Comparison of ENCODE assay signal across 26 mouse cellular contexts in the genomic region with DNA sequence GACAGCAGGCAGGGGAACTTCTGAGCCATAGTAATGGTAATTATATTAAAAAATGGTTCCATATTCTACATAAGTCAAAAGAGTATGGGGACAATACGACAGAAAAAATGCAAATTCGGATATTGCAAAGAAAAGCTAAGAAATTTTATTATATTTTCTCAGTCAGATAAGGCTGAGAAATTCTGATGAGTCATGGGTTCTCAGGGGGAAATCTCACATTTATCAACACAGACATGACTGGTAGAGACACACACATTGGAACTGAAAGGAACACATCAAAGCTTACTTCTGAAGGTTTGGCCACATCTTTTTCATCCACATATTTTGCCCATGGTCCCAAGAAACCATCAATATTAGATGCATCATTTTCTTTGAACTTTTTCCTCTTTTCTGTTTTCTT. TPM values are rescaled to one million over a fixed set of nuclear protein-coding genes. Genes with fewer than 3 reads are reported as not detected.
A peak's percentile ranks its signal among the peaks of the same experiment; 100 is the strongest.
DNase-seq lines count a peak whose midpoint lies in the region; ATAC-seq and TF ChIP-seq lines count a peak whose summit lies in the region.
"Had no signal": no experiment of that assay in that cellular context is flagged by ENCODE, and none has a peak within 500 bp of the region (broad histone marks: within the 10 kb centered on the region; RNA-seq: fewer than 3 reads in every experiment).

No protein-coding gene starts in this region.

- H3K4me3 ChIP-seq in heart, embryonic 11.5 days (ENCODE audit: low read depth, low read length), result no peak overlapping the region
- H3K4me3 ChIP-seq in ES-E14 (ENCODE audit: insufficient read depth in 1 of 2, low read depth in 1 of 2, low read length in 2 of 2, poor library complexity in 1 of 2, severe bottlenecking in 1 of 2) (no peak overlapping the region), MEL (ENCODE audit: control insufficient read depth in 1 of 2, insufficient read depth in 1 of 2, low read depth in 2 of 2, low read length in 2 of 2) (no peak overlapping the region)
- no peak overlapping the region for H3K4me3 ChIP-seq in forebrain, embryonic 10.5 days
- no peak overlapping the region for H3K4me3 ChIP-seq in lung, postnatal 0 days (ENCODE audit: low read depth, low read length)
- H3K4me3 ChIP-seq in hindbrain, embryonic 14.5 days (replicated peaks; ENCODE audit: low read length), result no peak overlapping the region
- H3K4me3 ChIP-seq: embryonic facial prominence, embryonic 10.5 days; embryonic facial prominence, embryonic 12.5 days; forebrain, embryonic 12.5 days had no signal

- peak; percentile 4 for DNase-seq in heart, adult 11 months
- DNase-seq in 3T3-L1 (ENCODE audit: low read depth, low spot score) (peak; percentile 39), ES-E14 (ENCODE audit: low read depth, low spot score) (no peak), MEL (ENCODE audit: low read depth, low spot score) (peak; percentile 40)
- DNase-seq in forebrain, embryonic 10.5 days (ENCODE audit: extremely low spot score, low spot score), result no peak
- DNase-seq in lung, postnatal 0 days (ENCODE audit: low spot score), result no peak
- DNase-seq in hindbrain, embryonic 14.5 days (ENCODE audit: low spot score), result no peak
- DNase-seq: adrenal gland, adult 8-10 months; adrenal gland, postnatal 14 days; adrenal gland, postnatal 36 days; B cell, adult 2 months; cerebellum, adult 11-12 months; cerebellum, adult 2 months; cerebellum, adult 9-10 months; cerebellum, postnatal 10 days; cerebellum, postnatal 25 days had no signal

- no peak for TF ChIP-seq CTCF in MEL (IDR thresholded peaks at IDR 0.05 in 2 of 3, conservative IDR thresholded peaks at IDR 0.05 in 1 of 3; ENCODE audit: control insufficient read depth in 1 of 3, insufficient read depth in 1 of 3, low read depth in 2 of 3, low read length in 3 of 3, poor library complexity in 1 of 3, severe bottlenecking in 1 of 3)
- no peak for TF ChIP-seq CTCF in lung, postnatal 0 days (IDR thresholded peaks at IDR 0.05)

- no peak for TF ChIP-seq RAD21 in MEL (IDR thresholded peaks at IDR 0.05; ENCODE audit: low read depth, low read length)

- in situ Hi-C loops in ES-E14 (cut with MboI; ENCODE audit: low sequenced_read_pairs in 2 of 2, unreplicated experiment in 2 of 2), result no loop called here

- no peak for TF ChIP-seq POLR2A in MEL (IDR thresholded peaks at IDR 0.05; ENCODE audit: control insufficient read depth in 1 of 2, insufficient read depth in 1 of 2, low read depth in 1 of 2, low read length in 2 of 2, poor library complexity in 1 of 2)

- ATAC-seq in heart, embryonic 11.5 days (replicated peaks; ENCODE audit: insufficient number of reproducible peaks, low FRiP score, low TSS enrichment), result no peak
- ATAC-seq in lung, postnatal 0 days, result no peak
- no peak for ATAC-seq in hindbrain, embryonic 14.5 days (ENCODE audit: low FRiP score)
- ATAC-seq: activated CD4-positive, CD25-positive, alpha-beta regulatory T cell, adult 4 months; CD4-positive, CD25-positive, alpha-beta regulatory T cell, adult 4 months; forebrain, embryonic 14.5 days; forebrain, embryonic 16.5 days; Patski had no signal

- no peaks in the 10 kb centered on the region for H3K4me1 ChIP-seq in heart, embryonic 11.5 days (ENCODE audit: control insufficient read depth, insufficient read depth, low read length)
- H3K4me1 ChIP-seq in ES-E14 (ENCODE audit: control insufficient read depth in 2 of 2, insufficient read depth in 2 of 2, low read length in 2 of 2, poor library complexity in 1 of 2) (no peaks in the 10 kb centered on the region), MEL (ENCODE audit: control insufficient read depth in 1 of 2, insufficient read depth in 2 of 2, low read length in 2 of 2) (peaks cover 3 to 8% of the 10 kb centered on the region in 2 experiments)
- H3K4me1 ChIP-seq in forebrain, embryonic 10.5 days, result no peaks in the 10 kb centered on the region
- H3K4me1 ChIP-seq in lung, postnatal 0 days (ENCODE audit: insufficient read depth, low read depth, low read length), result no peaks in the 10 kb centered on the region
- H3K4me1 ChIP-seq in hindbrain, embryonic 14.5 days (replicated peaks; ENCODE audit: control insufficient read depth, insufficient read depth, low read length), result no peaks in the 10 kb centered on the region; the same call in 1 of the 2 replicates
- H3K4me1 ChIP-seq: embryonic facial prominence, embryonic 10.5 days; embryonic facial prominence, embryonic 12.5 days; forebrain, embryonic 12.5 days had no signal

- TF ChIP-seq EP300 in MEL (IDR thresholded peaks at IDR 0.05; ENCODE audit: low read depth in 1 of 2, low read length in 2 of 2), result 0 out of 4 replicates have a peak, but pooled peaks of 1 of the 2 experiments have one; percentile 32
- no peak for TF ChIP-seq EP300 in lung, postnatal 0 days (IDR thresholded peaks at IDR 0.05)

- H3K9me3 ChIP-seq in heart, embryonic 11.5 days (replicated peaks; ENCODE audit: control insufficient read depth, low read length), result no peaks in the 10 kb centered on the region
- H3K9me3 ChIP-seq in ES-E14 (ENCODE audit: control insufficient read depth, insufficient read depth, low read depth, low read length), result 0 out of 2 replicates have a peak, but pooled peaks cover 5% of the 10 kb centered on the region
- H3K9me3 ChIP-seq in MEL (replicated peaks; ENCODE audit: insufficient read depth, low read length), result no peaks in the 10 kb centered on the region
- no peaks in the 10 kb centered on the region for H3K9me3 ChIP-seq in forebrain, embryonic 10.5 days
- H3K9me3 ChIP-seq in lung, postnatal 0 days (ENCODE audit: low read length), result no peaks in the 10 kb centered on the region
- H3K9me3 ChIP-seq in hindbrain, embryonic 14.5 days (ENCODE audit: control insufficient read depth, low read length), result no peaks in the 10 kb centered on the region
- H3K9me3 ChIP-seq: embryonic facial prominence, embryonic 10.5 days; embryonic facial prominence, embryonic 12.5 days; forebrain, embryonic 12.5 days had no signal

- H3K79me2 ChIP-seq in MEL (ENCODE audit: control insufficient read depth, insufficient read depth, low read length, poor library complexity), result no peaks in the 10 kb centered on the region

- 89% methylated on average over 2 of the region's 2 CpGs for WGBS in heart, embryonic 11.5 days (ENCODE audit: insufficient replicate concordance)
- WGBS in forebrain, embryonic 10.5 days, result 90% methylated on average over 2 of the region's 2 CpGs
- 86% methylated on average over 2 of the region's 2 CpGs for WGBS in lung, postnatal 0 days
- WGBS in hindbrain, embryonic 14.5 days, result 88% methylated on average over 2 of the region's 2 CpGs

- no peak overlapping the region for H3K27ac ChIP-seq in heart, embryonic 11.5 days (ENCODE audit: low read depth, low read length)
- H3K27ac ChIP-seq in ES-E14 (ENCODE audit: insufficient read depth, low read depth, low read length, poor library complexity, severe bottlenecking) (no peak overlapping the region), MEL (ENCODE audit: control insufficient read depth, low read depth, low read length) (no peak overlapping the region)
- H3K27ac ChIP-seq in forebrain, embryonic 10.5 days, result no peak overlapping the region
- no peak overlapping the region for H3K27ac ChIP-seq in lung, postnatal 0 days (ENCODE audit: low read length)
- H3K27ac ChIP-seq in hindbrain, embryonic 14.5 days, result no peak overlapping the region
- H3K27ac ChIP-seq: embryonic facial prominence, embryonic 10.5 days; embryonic facial prominence, embryonic 12.5 days; forebrain, embryonic 12.5 days had no signal

- no peak overlapping the region for H3K9ac ChIP-seq in heart, embryonic 11.5 days (ENCODE audit: low read depth, low read length)
- no peak overlapping the region for H3K9ac ChIP-seq in ES-E14 (ENCODE audit: insufficient read depth, low read depth, low read length, poor library complexity, severe bottlenecking)
- H3K9ac ChIP-seq in MEL (ENCODE audit: control insufficient read depth, low read depth, low read length, poor library complexity, severe bottlenecking), result no peak overlapping the region
- no peak overlapping the region for H3K9ac ChIP-seq in lung, postnatal 0 days (replicated peaks; ENCODE audit: low read depth)
- no peak overlapping the region for H3K9ac ChIP-seq in hindbrain, embryonic 14.5 days
- H3K9ac ChIP-seq: embryonic facial prominence, embryonic 12.5 days; forebrain, embryonic 12.5 days had no signal

- no peak overlapping the region for H3K4me2 ChIP-seq in heart, embryonic 11.5 days
- no peak overlapping the region for H3K4me2 ChIP-seq in lung, postnatal 0 days (replicated peaks; ENCODE audit: low read depth, low read length)
- no peak overlapping the region for H3K4me2 ChIP-seq in hindbrain, embryonic 14.5 days (replicated peaks)
- H3K4me2 ChIP-seq: embryonic facial prominence, embryonic 12.5 days; forebrain, embryonic 12.5 days had no signal

- H3K27me3 ChIP-seq in heart, embryonic 11.5 days (ENCODE audit: control insufficient read depth, insufficient read depth, low read length), result no peaks in the 10 kb centered on the region
- H3K27me3 ChIP-seq in MEL (ENCODE audit: control insufficient read depth in 1 of 2, insufficient read depth in 2 of 2, low read length in 2 of 2), result no peaks in the 10 kb centered on the region
- no peaks in the 10 kb centered on the region for H3K27me3 ChIP-seq in forebrain, embryonic 10.5 days (ENCODE audit: poor library complexity, severe bottlenecking)
- H3K27me3 ChIP-seq in lung, postnatal 0 days (replicated peaks; ENCODE audit: insufficient read depth, low read length), result no peaks in the 10 kb centered on the region
- H3K27me3 ChIP-seq in hindbrain, embryonic 14.5 days (ENCODE audit: control insufficient read depth, insufficient read depth, low read length), result no peaks in the 10 kb centered on the region
- H3K27me3 ChIP-seq: CH12.LX; embryonic facial prominence, embryonic 12.5 days; forebrain, embryonic 12.5 days; Patski had no signal

- H3K36me3 ChIP-seq in heart, embryonic 11.5 days (ENCODE audit: control insufficient read depth, insufficient read depth, low read length), result 0 out of 2 replicates have a peak, but pooled peaks cover 2% of the 10 kb centered on the region
- H3K36me3 ChIP-seq in ES-E14 (ENCODE audit: control insufficient read depth, insufficient read depth, low read length, poor library complexity, severe bottlenecking) (peaks cover 4% of the 10 kb centered on the region), MEL (ENCODE audit: control insufficient read depth in 1 of 2, insufficient read depth in 2 of 2, low read length in 2 of 2) (peaks cover 9 to 18% of the 10 kb centered on the region in 2 experiments)
- H3K36me3 ChIP-seq in forebrain, embryonic 10.5 days (replicated peaks), result peaks cover 37% of the 10 kb centered on the region
- H3K36me3 ChIP-seq in lung, postnatal 0 days (ENCODE audit: insufficient read depth, low read length), result no peaks in the 10 kb centered on the region; the same call in 1 of the 2 replicates
- peaks cover 37% of the 10 kb centered on the region for H3K36me3 ChIP-seq in hindbrain, embryonic 14.5 days (replicated peaks; ENCODE audit: control insufficient read depth, insufficient read depth)

RNA-seq across cellular contexts. Expression of a gene that starts 32.5 kb away (rescaled TPM):
- polyA plus RNA-seq in heart, embryonic 11.5 days (2014; fragmentation: Nextera tagmentation; extraction: Ambion mirVana), result 23.3 and 26.5 TPM in 2 replicates
- 12.8 and 13.0 TPM in 2 replicates for total RNA-seq in ES-E14 (2012; rRNA removed)
- total RNA-seq in MEL (2012; rRNA removed), result 11.9 and 12.8 TPM in 2 replicates
- 10 to 100 TPM; 35.5 to 68.5 TPM for polyA plus RNA-seq in MEL (2012; ENCODE audit: insufficient read depth in 1 of 2, insufficient read length in 2 of 2, low read depth in 1 of 2, low replicate concordance in 2 of 2, missing spikeins in 1 of 2)
- polyA plus RNA-seq in forebrain, embryonic 10.5 days (2016; fragmentation: Nextera tagmentation; extraction: Ambion mirVana), result 34.2 and 36.4 TPM in 2 replicates
- 16.4 and 17.4 TPM in 2 replicates for polyA plus RNA-seq in lung, postnatal 0 days (2015; fragmentation: Nextera tagmentation; extraction: Ambion mirVana)
- polyA plus RNA-seq in hindbrain, embryonic 14.5 days (2014; fragmentation: Nextera tagmentation; extraction: Ambion mirVana), result 22.5 TPM in 2 replicates

RNA-seq across cellular contexts. Expression of a gene that starts 32.6 kb away (rescaled TPM):
- polyA plus RNA-seq in heart, embryonic 11.5 days (2014; fragmentation: Nextera tagmentation; extraction: Ambion mirVana), result 16.6 and 19.5 TPM in 2 replicates
- total RNA-seq in ES-E14 (2012; rRNA removed), result 4.9 and 5.2 TPM in 2 replicates
- total RNA-seq in MEL (2012; rRNA removed), result 1.6 and 2.0 TPM in 2 replicates
- polyA plus RNA-seq in MEL (2012; ENCODE audit: insufficient read depth in 1 of 2, insufficient read length in 2 of 2, low read depth in 1 of 2, low replicate concordance in 2 of 2, missing spikeins in 1 of 2), result 10 to 100 TPM in 1 of 2 experiments, not detected in 1; 14.4 TPM
- polyA plus RNA-seq in forebrain, embryonic 10.5 days (2016; fragmentation: Nextera tagmentation; extraction: Ambion mirVana), result 43.8 and 49.1 TPM in 2 replicates
- polyA plus RNA-seq in lung, postnatal 0 days (2015; fragmentation: Nextera tagmentation; extraction: Ambion mirVana), result 2.1 and 2.2 TPM in 2 replicates
- 105 and 113 TPM in 2 replicates for polyA plus RNA-seq in hindbrain, embryonic 14.5 days (2014; fragmentation: Nextera tagmentation; extraction: Ambion mirVana)
- total RNA-seq: CH12.LX had no signal

Comparison
In these comparisons a context has a peak if more than half of its experiments do, and no peak if none do; other contexts are left out.
1. DNase-seq: peak in heart, adult 11 months (single experiment), 3T3-L1 (single experiment) and MEL (single experiment); none in ES-E14 (single experiment), forebrain, embryonic 10.5 days (single experiment), lung, postnatal 0 days (single experiment) and hindbrain, embryonic 14.5 days (single experiment).